Mouse (Mus musculus): ENCODE results near the gene Dhrs7. TPM values are rescaled to one million over a fixed set of nuclear protein-coding genes. Genes with fewer than 3 reads are reported as not detected.

Dhrs7 gene
- total and polyA plus RNA-seq, 3 experiments, result 47.9 to 65.7 (median 54.6) TPM

DNA sequence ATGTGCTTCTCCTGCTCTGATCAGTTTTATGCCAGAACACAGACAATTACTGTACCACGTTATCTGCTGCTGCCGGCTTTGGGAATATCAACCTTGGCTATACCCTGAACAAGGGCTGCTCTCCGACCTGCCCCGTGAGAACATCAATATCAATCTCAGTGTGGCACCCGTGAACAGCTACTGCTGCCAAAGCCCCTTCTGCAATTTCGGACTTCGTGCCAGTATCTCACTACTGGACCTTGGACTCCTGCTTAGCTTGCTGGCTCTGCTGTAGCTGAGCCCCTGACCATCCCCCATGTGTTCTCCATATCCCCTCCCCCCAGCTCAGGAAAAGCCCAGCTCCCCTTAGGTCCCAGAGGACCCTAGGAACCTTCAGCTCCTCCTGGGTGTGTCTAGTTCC, 43.9 kb downstream of the Dhrs7 start:
- no peaks in the 10 kb centered on the region for H3K36me3 ChIP-seq (ENCODE audit: control insufficient read depth, insufficient read depth, low read length)
- 83% methylated on average over 7 of the region's 7 CpGs for WGBS

DNA sequence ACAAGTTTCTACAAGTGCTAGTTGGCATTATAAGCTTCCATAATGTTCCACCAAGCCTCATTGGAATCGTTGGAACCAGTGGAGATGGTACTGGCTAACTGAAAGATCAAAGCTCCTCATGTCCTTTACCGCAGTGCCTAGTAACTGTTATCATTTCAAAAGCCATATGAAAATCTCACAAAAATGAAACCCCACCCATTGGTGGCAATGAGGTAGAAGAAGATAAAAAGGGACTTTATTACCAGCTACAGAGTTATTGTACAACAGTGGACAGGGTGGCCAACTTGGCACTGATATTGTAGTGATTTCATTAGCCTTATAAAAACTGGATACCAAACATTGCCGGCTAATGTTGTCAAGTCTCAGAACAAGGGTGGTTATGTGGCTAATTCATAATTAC, 52.7 kb downstream of the Dhrs7 start:
- TF ChIP-seq EP300 (IDR thresholded peaks at IDR 0.05; ENCODE audit: insufficient read depth, low read depth, low read length), result no peak
- Histone ChIP-seq H3K27me3 (ENCODE audit: control insufficient read depth, insufficient read depth, low read length) (no peaks in the 10 kb centered on the region), H3K36me3 (ENCODE audit: control insufficient read depth, insufficient read depth, low read length) (no peaks in the 10 kb centered on the region), H3K4me3 (no peak overlapping the region), H3K9ac (ENCODE audit: low read depth, low read length) (no peak overlapping the region), H3K79me2 (replicated peaks; ENCODE audit: control insufficient read depth, insufficient read depth, low read length) (no peaks in the 10 kb centered on the region), H3K4me1 (ENCODE audit: control insufficient read depth, insufficient read depth, low read length) (no peaks in the 10 kb centered on the region), H3K27ac (no peak overlapping the region)
- intact Hi-C loops (cut with DNase I), result no loop called here
- DNase-seq, result no peak
- WGBS, result 83% methylated on average over 3 of the region's 3 CpGs

More for the DNA sequence above, 43.9 kb downstream of the Dhrs7 start:
- intact Hi-C loops (cut with DNase I), result no loop called here
- no peaks in the 10 kb centered on the region for H3K79me2 ChIP-seq (replicated peaks; ENCODE audit: control insufficient read depth, insufficient read depth, low read length)
- H3K27me3 ChIP-seq (ENCODE audit: control insufficient read depth, insufficient read depth, low read length), result no peaks in the 10 kb centered on the region
- H3K9ac ChIP-seq (ENCODE audit: low read depth, low read length), result no peak overlapping the region
- DNase-seq, result no peak
- no peak overlapping the region for H3K27ac ChIP-seq
- no peaks in the 10 kb centered on the region for H3K4me1 ChIP-seq (ENCODE audit: control insufficient read depth, insufficient read depth, low read length)
- H3K4me3 ChIP-seq, result no peak overlapping the region
- no peak for TF ChIP-seq POLR2A (IDR thresholded peaks at IDR 0.05; ENCODE audit: insufficient read depth, low read depth, low read length)
- no peak for TF ChIP-seq CTCF (IDR thresholded peaks at IDR 0.05)
- TF ChIP-seq EP300 (IDR thresholded peaks at IDR 0.05; ENCODE audit: insufficient read depth, low read depth, low read length), result no peak

Other genes starting within 250 kb of the Dhrs7 start
- under 1 TPM; 0.10 to 0.14 TPM for gene Lrrc9, start 223.0 kb downstream of the Dhrs7 start, total RNA-seq (2021)
- 0.08 and 0.12 TPM in 2 replicates for gene Lrrc9, start 223.0 kb downstream of the Dhrs7 start, polyA plus RNA-seq (2012; rRNA removed)
- 1 to 10 TPM; 3.4 to 3.6 TPM for gene Pcnx4, start 128.5 kb downstream of the Dhrs7 start, total RNA-seq (2021)
- gene Pcnx4, start 128.5 kb downstream of the Dhrs7 start, polyA plus RNA-seq (2012; rRNA removed), result 2.4 and 4.2 TPM in 2 replicates
- gene Gm4756, start 15.2 kb downstream of the Dhrs7 start, total RNA-seq (2021), result not detected
- not detected in 2 replicates for gene Gm4756, start 15.2 kb downstream of the Dhrs7 start, polyA plus RNA-seq (2012; rRNA removed)
- 100 to 1,000 TPM; 218 to 258 TPM for gene Ppm1a, start 92.5 kb upstream of the Dhrs7 start, total RNA-seq (2021)
- gene Ppm1a, start 92.5 kb upstream of the Dhrs7 start, polyA plus RNA-seq (2012; rRNA removed), result 78.4 and 141 TPM in 2 replicates